Mouse (Mus musculus) ES-CJ7 (cell line): Measurements from ENCODE around the gene Ptgs1.

Experiments
- DNase-seq: peaks from one replicate; pipeline ENCODE4 v3.0.0; 2011; ENCODE audit warnings: low read depth, low spot score

Gene Ptgs1

GRCm38 (mm10) chr2:36247964-36248363 is 17.7 kb downstream of the Ptgs1 start:
- no peak for DNase-seq

DNA sequence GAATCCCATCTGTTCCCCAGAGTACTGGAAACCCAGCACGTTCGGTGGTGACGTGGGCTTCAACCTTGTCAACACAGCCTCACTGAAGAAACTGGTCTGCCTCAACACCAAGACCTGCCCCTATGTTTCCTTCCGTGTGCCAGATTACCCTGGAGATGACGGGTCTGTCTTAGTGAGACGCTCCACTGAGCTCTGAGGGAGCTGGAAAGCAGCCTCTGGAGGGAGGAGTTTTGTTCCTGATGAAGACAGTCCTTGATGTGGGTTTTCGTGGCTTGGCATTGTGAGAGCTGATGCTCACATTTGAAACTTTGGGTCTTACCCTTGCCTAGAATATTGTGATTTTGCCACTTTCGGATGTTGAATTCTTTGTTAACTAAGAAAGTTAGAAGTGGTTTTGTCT is 20.9 kb downstream of the Ptgs1 start:
- no peak for DNase-seq

DNA sequence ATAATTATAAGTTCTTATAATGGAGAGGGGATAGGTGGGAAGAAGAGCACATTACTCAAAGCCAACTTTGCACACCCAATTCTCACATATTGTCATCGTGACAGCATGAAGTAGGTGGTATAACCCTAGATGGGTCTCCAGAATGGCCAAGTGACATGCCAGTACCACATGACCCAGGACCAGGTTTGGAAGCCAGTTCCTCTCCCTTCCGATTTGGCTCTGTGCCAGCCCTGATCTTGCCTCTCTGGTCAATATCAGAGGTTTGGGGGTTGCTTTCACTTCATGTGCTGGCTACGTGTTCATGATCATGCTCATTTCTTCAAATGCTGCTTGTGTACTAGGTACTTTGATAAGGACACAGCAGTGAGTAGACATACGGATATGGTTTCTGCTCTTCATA is 22.3 kb downstream of the Ptgs1 start:
- DNase-seq, result no peak

DNA sequence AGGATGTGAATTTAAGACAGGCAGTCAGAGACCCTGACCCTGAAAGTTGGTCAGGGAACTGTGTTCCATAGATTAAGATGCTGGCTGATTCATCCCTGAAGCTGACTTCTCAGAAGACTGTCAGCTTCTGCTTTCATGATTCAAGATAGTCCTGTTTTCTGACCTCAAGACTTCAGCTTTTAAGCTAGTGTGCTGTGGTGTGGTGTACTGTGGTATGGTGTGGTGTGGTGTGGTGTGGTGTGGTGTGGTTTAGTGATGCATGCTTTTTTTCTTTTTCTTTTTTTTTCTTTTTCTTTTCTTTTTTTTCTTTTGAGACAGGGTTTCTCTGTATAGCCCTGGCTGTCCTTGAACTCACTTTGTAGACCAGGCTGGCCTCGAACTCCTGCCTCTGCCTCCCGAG is 24.2 kb downstream of the Ptgs1 start:
- no peak for DNase-seq

- no peak for DNase-seq
These were observed 26.7 kb downstream of the Ptgs1 start for GRCm38 (mm10) chr2:36256931-36257330.

GRCm38 (mm10) chr2:36259382-36259781 is 29.2 kb downstream of the Ptgs1 start:
- no peak for DNase-seq

DNA sequence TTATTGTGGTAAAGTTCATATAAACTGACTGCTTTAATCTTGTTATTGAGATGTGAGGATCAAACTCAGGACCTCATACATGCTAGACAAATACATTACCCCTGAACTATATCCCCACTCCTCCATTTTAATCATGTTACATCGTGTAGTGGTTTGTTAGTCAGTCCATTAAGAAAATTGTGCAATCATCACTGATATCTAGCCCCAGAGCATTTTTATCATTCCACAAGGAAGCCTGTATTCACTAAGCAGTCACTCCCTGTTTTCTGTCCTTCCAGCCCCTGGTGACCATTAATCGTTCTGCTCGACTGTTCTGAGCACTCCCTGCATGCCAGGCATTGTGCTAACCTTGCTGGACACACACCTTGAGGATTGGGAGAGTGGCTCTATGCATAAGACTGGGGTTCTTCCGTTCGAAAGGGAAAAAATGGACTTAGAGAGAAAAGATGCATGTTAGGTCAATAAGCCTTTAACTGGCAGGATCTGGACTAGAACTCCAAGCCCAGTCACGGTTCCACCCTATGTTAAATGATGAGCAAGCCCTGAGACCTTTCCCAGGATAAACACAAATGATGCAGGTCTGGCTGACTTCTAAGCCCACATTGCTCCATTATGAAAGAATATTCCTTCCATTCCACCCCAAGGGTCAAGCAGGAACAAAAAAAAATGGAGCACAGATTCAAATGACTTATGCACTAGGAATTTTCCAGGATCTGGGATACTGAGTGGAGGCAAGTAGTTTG is 29.7 kb downstream of the Ptgs1 start:
- DNase-seq, result no peak

DNA sequence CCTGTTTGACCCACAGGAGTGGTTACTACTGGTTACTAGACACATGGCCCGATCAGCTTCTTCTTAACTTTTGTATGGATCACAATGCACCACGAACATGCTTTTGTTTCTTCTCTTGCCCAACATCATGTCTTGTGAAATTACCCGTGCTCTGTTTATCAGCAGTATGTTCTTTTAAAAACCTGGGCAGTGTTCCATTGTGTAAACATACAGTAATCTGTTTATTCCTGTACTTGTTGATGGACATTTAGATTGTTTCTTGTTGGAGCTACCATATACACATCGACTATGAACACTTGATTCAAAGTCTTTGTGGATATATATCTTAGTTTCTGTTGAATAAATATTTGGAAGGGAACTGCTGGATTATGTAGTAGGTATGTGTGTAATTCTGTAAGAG is 31.8 kb downstream of the Ptgs1 start:
- DNase-seq, result no peak

DNA sequence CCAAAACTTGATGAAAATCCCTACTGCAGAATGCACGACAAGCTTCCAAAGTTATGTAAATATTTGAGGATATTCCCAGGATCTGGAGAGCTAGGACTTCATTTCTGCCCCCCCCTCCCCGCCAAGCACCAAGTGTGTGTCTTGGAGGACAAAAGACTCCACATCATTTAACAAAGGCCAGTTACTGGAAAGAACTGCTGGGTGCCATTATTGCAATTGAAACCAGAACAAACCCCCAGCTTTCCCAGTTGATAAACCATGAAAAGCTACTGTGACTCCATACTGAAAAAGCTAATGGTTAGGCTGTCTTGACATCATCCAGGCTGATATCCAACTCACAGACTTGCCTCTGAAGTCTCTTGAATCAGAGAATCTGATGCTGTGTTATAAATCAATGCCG is 39.2 kb downstream of the Ptgs1 start:
- DNase-seq, result no peak

DNA sequence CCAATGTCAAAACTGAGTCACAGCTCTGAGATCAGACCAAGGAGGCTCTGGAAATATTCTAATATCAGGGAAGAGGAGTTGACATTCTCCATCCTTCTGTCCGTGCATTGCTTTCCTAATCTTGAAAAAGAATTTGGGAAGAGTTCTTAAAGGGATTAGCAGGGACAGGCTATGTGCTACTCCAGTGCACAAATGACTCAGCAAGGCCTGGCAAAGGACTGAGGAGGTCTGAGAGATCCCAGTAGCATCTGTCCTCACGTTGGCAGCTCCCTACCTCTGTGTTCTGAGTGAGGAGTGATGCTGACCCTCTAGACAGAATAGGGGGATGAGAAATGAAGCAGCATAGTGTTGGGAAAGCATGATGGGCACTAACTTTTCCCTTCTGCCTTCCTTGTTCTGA is 40.0 kb downstream of the Ptgs1 start:
- DNase-seq, result no peak

DNA sequence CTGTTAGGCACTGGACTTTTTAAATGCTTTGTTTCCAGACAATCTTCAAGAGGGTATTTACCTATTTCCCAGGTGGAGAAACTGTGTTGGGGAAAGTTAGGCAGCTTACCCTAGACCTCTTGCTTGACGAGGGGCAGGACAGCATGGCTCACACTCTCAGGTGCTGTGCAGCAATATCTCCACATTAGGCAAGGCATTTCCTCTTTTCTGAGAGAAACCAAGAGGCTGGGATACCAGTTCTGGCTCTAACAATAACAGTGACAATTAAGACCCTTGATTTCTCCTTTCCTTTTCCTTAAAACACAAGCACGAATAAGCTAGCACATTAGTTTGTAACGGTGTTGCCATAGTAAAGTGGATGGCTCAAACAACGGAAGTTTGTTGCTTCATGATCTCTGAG is 40.9 kb downstream of the Ptgs1 start:
- no peak for DNase-seq

DNA sequence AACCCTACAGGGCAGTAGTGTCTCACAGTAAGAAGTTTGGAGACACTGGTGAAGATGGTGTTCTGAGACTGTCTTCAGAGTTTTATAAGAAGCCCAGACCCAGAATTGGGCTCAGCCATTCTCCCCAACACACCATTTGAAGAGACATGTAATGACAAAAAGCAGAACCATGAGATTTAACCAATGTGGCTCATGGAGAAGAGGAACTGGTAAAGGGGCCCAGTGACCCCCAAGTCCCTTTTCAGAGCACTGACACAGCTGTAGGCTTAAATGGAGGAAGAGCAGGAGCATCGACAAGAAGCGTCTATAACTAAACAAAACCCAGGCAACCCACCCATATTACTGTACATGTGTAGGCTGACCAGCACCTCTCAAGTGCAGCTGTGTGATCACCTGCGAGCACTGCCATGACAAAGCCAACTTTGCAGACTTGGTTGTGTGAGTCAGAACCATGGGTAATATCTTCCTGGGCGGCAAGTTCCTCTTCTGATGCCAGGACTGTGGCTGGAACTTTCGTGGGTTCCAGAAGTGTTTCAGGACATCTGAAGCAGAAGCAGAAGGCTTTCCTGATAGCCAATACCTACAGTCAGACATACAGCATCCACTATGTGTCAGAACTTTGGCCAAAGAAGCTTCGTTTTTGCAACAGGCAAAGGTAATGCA is 42.2 kb downstream of the Ptgs1 start:
- DNase-seq, result no peak

- DNase-seq, result peak; percentile 66
These were observed 46.2 kb downstream of the Ptgs1 start for GRCm38 (mm10) chr2:36276454-36276853.

GRCm38 (mm10) chr2:36278760-36279159 is 48.5 kb downstream of the Ptgs1 start:
- no peak for DNase-seq

DNA sequence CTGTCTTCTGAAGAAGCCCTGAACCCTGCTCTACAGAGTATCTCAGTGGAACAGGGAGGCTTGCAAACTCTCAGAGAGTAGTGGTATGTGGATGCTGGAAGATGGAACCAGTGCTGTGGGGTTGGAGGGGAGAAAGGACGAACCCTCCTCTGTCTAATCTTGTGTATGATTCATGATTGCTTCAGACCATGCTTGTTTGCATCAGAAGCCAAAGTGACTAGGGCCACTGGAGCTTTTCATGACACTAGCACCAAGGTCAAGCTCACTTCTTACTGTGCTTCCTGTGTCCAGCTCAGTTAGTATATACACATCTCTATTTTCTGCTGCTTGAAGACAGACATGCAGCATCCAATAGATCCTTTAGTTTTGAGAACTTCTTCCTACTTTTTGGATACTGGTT is 50.9 kb downstream of the Ptgs1 start:
- DNase-seq, result no peak

DNA sequence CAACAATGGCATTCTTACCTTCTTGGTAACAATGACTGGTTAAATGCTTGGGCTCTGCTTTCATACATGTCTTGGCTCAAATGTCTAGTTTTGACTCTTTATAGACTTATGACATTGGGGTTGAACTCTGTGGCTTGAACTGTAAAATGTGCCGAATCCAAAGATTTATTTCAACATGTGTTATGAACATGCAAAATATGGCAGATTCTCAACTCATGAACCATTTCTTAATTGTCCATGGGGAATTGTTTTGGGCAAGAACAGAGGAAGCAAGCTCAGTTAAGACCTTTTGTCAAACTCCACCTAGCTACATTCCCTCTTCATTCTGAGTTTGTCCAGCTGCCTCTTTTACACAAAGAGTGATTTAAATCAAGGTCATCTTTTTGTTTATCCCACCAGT is 52.1 kb downstream of the Ptgs1 start:
- DNase-seq, result no peak
